Mouse (Mus musculus) embryonic facial prominence, embryonic 14.5 days (tissue): ENCODE measurements at regions not wholly inside any gene's neighbourhood (a gene's known extent, or its start where the extent isn't known, plus 50 kb on each side); places are given as distances from the start of the nearest gene placed in this dataset.

Experiments used
- ATAC-seq: fragments of 200-750 bp; cut with Nextera tagmentation; 2 replicates; pipeline ENCODE4 v1.8.0; 2017; ENCODE audit warnings: low read depth, moderate number of reproducible peaks, moderate TSS enrichment
- DNase-seq: peaks from one replicate; pipeline ENCODE4 v3.0.0-alpha.2; 2015; ENCODE audit warnings: low spot score
- H3K27ac ChIP-seq: fragments of 300-500 bp; sonication (generic); replicated peaks from 2 replicates; pipeline ENCODE4 v1.5.1; 2014; ENCODE audit warnings: low read depth, mild to moderate bottlenecking, low read length, moderate library complexity
- H3K27me3 ChIP-seq: fragments of 300-500 bp; sonication (generic); replicated peaks from 2 replicates; pipeline ENCODE4 v1.6.1; 2014; ENCODE audit warnings: low read length; ENCODE audit not compliant: control insufficient read depth, insufficient read depth
- H3K36me3 ChIP-seq: fragments of 300-500 bp; sonication (generic); 2 replicates; pipeline ENCODE4 v1.6.1; 2014; ENCODE audit warnings: low read length, mixed read lengths; ENCODE audit not compliant: control insufficient read depth, insufficient read depth
- H3K4me1 ChIP-seq: fragments of 300-500 bp; sonication (generic); 2 replicates; pipeline ENCODE4 v1.6.1; 2014; ENCODE audit warnings: antibody characterized with exemption, low read length; ENCODE audit not compliant: control insufficient read depth, insufficient read depth
- H3K4me2 ChIP-seq: fragments of 300-500 bp; sonication (generic); 2 replicates; pipeline ENCODE4 v1.6.1; 2014; ENCODE audit warnings: low read depth, mild to moderate bottlenecking, low read length, moderate library complexity, mixed read lengths
- H3K4me3 ChIP-seq: fragments of 300-500 bp; sonication (generic); 2 replicates; pipeline ENCODE4 v1.5.1; 2014; ENCODE audit warnings: low read depth, mild to moderate bottlenecking, low read length
- H3K9ac ChIP-seq: fragments of 300-500 bp; sonication (generic); 2 replicates; pipeline ENCODE4 v1.6.1; 2014; ENCODE audit warnings: low read depth, mild to moderate bottlenecking, low read length, moderate library complexity, mixed read lengths
- H3K9me3 ChIP-seq: fragments of 300-500 bp; sonication (generic); 2 replicates; pipeline ENCODE4 v1.6.1; 2016; ENCODE audit warnings: low read length; ENCODE audit not compliant: control insufficient read depth
- WGBS: fragments of 180-500 bp; shearing (Covaris S2); extraction: QIAGEN DNeasy Blood & Tissue Kit; methylation state at CpG from one replicate; pipeline ENCODE4 v1.1.7; 2014; 5-methylcytosine and 5-hydroxymethylcytosine counted together

DNA sequence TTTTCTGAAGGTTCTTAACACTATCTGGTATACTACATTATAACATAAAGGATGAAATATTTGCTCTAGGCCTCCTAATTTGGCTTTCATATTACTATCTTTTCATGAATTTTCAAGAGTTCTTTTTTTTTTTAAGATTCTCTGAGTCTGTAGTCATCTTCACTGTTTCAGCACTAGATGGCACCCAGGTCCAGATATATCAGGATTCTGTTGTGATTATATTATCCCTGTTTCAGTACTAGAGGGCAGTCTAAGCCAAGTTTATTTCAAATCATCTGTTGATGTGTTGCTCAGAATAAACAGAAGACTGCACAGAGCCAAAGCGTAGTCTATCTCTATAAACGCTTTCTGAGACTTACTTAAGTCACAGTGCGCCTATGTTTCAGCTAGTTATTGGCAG, 1760.2 kb upstream of the Acvr2a start:
- ATAC-seq (no peak), DNase-seq (no peak)
- 95% methylated on average over 3 of the region's 3 CpGs for WGBS
- Histone ChIP-seq H3K9me3 (no peaks in the 10 kb centered on the region), H3K4me1 (no peaks in the 10 kb centered on the region), H3K4me3 (no peak overlapping the region), H3K27ac (no peak overlapping the region), H3K4me2 (no peak overlapping the region), H3K27me3 (no peaks in the 10 kb centered on the region), H3K9ac (no peak overlapping the region), H3K36me3 (no peaks in the 10 kb centered on the region)

DNA sequence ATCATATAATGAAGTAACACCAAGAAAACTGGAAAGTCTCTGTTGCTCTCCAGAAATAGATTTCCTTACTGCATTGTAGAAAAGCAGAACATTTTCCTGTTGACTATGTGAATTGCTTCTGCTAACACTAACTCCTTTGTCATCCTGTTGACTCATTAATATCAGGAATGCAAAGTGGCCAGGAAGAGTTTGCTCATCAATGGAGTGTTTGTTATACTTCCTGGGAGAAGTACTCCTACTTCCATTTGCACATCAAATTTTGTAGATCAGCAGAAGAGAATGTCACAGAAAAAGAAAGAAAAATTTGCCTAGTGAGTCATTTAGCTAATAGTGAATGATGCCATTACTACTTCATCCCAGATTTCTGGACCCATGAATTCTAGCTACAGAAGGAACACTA, 1739.7 kb upstream of the Acvr2a start:
- ATAC-seq (no peak), DNase-seq (no peak)
- Histone ChIP-seq H3K4me2 (no peak overlapping the region), H3K9ac (no peak overlapping the region), H3K36me3 (no peaks in the 10 kb centered on the region), H3K4me3 (no peak overlapping the region), H3K27ac (no peak overlapping the region), H3K4me1 (no peaks in the 10 kb centered on the region), H3K9me3 (no peaks in the 10 kb centered on the region), H3K27me3 (no peaks in the 10 kb centered on the region)

- ATAC-seq = no peak
- Histone ChIP-seq H3K4me3 (no peak overlapping the region), H3K36me3 (no peaks in the 10 kb centered on the region), H3K27ac (no peak overlapping the region), H3K4me2 (no peak overlapping the region), H3K27me3 (no peaks in the 10 kb centered on the region), H3K9ac (no peak overlapping the region), H3K4me1 (no peaks in the 10 kb centered on the region), H3K9me3 (no peaks in the 10 kb centered on the region)
- WGBS = 81% methylated on average over 3 of the region's 3 CpGs
- no peak for DNase-seq
Observed at GRCm38 (mm10) chr2:47075225-47075624, 1738.7 kb upstream of the Acvr2a start.

DNA sequence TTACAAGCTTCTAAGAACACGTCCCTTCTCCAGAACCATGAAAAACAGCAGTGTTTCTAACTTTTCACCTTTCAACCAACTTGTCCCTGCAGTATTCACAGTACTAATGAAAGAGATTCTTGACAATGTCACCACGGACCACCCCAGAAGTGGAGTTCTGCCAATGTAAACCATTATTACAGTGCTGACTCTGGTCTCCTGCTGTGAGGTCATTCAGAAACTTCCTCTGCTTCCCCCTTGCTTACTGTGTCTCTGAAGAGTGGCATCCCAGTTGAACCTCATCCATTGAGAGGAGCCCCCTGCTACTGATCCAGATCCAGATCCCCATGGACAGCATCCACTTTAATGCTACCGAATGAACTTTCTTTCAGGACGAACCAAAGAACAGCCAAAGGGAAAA, 1725.3 kb upstream of the Acvr2a start:
- ATAC-seq = no peak
- Histone ChIP-seq H3K9ac (no peak overlapping the region), H3K27me3 (no peaks in the 10 kb centered on the region), H3K9me3 (no peaks in the 10 kb centered on the region), H3K4me1 (no peaks in the 10 kb centered on the region), H3K36me3 (no peaks in the 10 kb centered on the region), H3K4me2 (no peak overlapping the region), H3K27ac (no peak overlapping the region), H3K4me3 (no peak overlapping the region)
- 31% methylated on average over 4 of the region's 4 CpGs for WGBS
- DNase-seq = peak; percentile 32

DNA sequence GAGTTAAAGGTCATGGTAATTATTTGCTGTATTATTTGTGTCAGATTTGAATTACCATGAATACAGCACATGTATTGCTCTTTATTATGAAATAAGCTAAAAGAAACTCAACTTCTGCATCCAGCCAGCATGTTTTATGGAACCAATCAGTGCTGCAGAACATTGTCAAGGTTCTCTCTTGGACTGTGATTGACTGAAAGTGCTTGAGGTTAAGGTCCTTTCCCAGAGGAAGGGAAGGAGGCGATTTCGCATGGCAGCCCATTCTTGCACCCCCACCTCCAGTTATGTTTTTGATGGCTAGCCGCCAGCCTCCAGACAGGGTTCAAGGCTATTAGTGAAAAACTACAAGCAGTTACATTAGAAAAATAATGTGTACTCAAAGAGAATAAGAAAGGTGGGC, 1717.9 kb upstream of the Acvr2a start:
- Histone ChIP-seq H3K4me3 (no peak overlapping the region), H3K27me3 (no peaks in the 10 kb centered on the region), H3K36me3 (no peaks in the 10 kb centered on the region), H3K4me2 (no peak overlapping the region), H3K9me3 (no peaks in the 10 kb centered on the region), H3K9ac (no peak overlapping the region), H3K4me1 (no peaks in the 10 kb centered on the region), H3K27ac (no peak overlapping the region)
- ATAC-seq = no peak
- 51% methylated on average over 3 of the region's 3 CpGs for WGBS
- peak; percentile 23 for DNase-seq

DNA sequence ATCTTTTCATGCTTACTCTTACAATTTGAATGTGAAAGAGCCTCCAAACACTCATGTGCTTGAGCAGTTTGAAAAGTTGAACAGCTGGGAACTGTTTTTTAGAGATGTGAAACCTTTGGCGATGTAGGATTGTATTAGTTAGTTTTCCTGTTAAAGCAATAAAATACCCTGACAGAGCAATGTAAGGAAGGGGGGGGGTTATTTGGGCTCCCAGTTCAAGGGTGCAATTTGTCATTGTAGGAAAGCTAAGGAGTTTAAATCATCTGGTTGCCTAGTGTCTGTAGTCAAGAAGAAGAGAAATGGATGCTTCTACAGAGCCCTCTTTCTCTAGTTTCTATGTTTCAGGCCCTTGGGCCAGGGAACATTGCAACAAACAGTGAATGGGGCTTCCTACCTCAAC, 1674.5 kb upstream of the Acvr2a start:
- Histone ChIP-seq H3K27me3 (no peaks in the 10 kb centered on the region), H3K36me3 (no peaks in the 10 kb centered on the region), H3K4me3 (no peak overlapping the region), H3K4me2 (no peak overlapping the region), H3K9me3 (no peaks in the 10 kb centered on the region), H3K27ac (no peak overlapping the region), H3K4me1 (no peaks in the 10 kb centered on the region), H3K9ac (no peak overlapping the region)
- ATAC-seq = no peak
- 68% methylated on average over 1 of the region's 1 CpGs for WGBS
- no peak for DNase-seq

GRCm38 (mm10) chr2:47184067-47184802, 1629.7 kb upstream of the Acvr2a start:
- Histone ChIP-seq H3K4me1 (no peaks in the 10 kb centered on the region), H3K9me3 (no peaks in the 10 kb centered on the region), H3K36me3 (no peaks in the 10 kb centered on the region), H3K9ac (no peak overlapping the region), H3K27ac (no peak overlapping the region), H3K27me3 (no peaks in the 10 kb centered on the region), H3K4me3 (no peak overlapping the region), H3K4me2 (no peak overlapping the region)
- 70% methylated on average over 2 of the region's 2 CpGs for WGBS
- DNase-seq = no peak
- ATAC-seq = no peak
